Mouse (Mus musculus) spleen, adult 2 months (tissue): ENCODE results near the gene Uxs1.

Experiments
- CTCF ChIP-seq: fragments of 200-500 bp; IDR thresholded peaks from 2 replicates; pipeline ENCODE4 v1.5.1; 2011; ENCODE audit warnings: mild to moderate bottlenecking, inconsistent platforms; ENCODE audit not compliant: insufficient read depth, insufficient read length, insufficient replicate concordance; ENCODE audit errors: extremely low read depth
- POLR2A ChIP-seq: fragments of 200-500 bp; IDR thresholded peaks from 2 replicates; pipeline ENCODE4 v1.6.1; 2011; ENCODE audit warnings: low read depth, low read length, inconsistent platforms

DNA sequence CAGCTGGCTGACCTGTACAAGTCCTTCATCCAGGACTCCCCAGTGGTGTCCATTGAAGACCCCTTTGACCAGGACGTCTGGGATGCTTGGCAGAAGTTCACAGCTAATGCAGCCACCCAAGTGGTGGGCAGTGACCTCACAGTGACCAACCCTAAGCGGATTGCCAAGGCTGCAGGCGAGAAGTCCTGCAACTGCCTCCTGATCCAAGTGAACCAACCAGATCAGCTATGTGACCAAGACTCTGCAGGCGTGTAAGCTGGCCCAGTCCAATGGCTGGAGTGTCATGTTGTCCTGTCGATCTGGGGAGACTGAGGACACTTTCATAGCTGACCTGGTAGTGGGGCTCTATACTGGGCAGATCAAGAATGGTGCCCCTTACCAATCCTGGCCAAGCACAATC lies 40.9 kb downstream of the Uxs1 start:
- TF ChIP-seq CTCF = no peak
- TF ChIP-seq POLR2A = no peak
